7 mouse cellular contexts compared by ENCODE assay signal in genomic region chr6:88123150-88123857, GRCm38 (mm10). TPM values are rescaled to one million over a fixed set of nuclear protein-coding genes. Genes with fewer than 3 reads are reported as not detected.
A peak's percentile ranks its signal among the peaks of the same experiment; 100 is the strongest.
DNase-seq lines count a peak whose midpoint lies in the region; ATAC-seq lines count a peak whose summit lies in the region.

No protein-coding gene starts in this region.

- H3K36me3 ChIP-seq in heart, embryonic 15.5 days = no peaks in the 10 kb centered on the region
- no peaks in the 10 kb centered on the region for H3K36me3 ChIP-seq in liver, embryonic 12.5 days

- peak overlapping the region; percentile 52 for H3K4me2 ChIP-seq in heart, embryonic 15.5 days
- H3K4me2 ChIP-seq in liver, embryonic 12.5 days = peak overlapping the region; percentile 62

- ATAC-seq in heart, embryonic 15.5 days (replicated peaks; ENCODE audit: insufficient number of reproducible peaks, insufficient read depth, low FRiP score, low read depth) = no peak
- peak; percentile 63 for ATAC-seq in liver, embryonic 12.5 days

- H3K4me3 ChIP-seq in heart, embryonic 15.5 days = 0 out of 2 replicates have a peak overlapping the region, but pooled peaks have one; percentile 11
- peak overlapping the region; percentile 21 for H3K4me3 ChIP-seq in liver, embryonic 12.5 days

- H3K4me1 ChIP-seq in heart, embryonic 15.5 days (replicated peaks) = peaks cover 8% of the 10 kb centered on the region
- H3K4me1 ChIP-seq in liver, embryonic 12.5 days = peaks cover 49% of the 10 kb centered on the region

- peak; percentile 33 for DNase-seq in ovary, postnatal 14 days (ENCODE audit: low spot score)
- no peak for DNase-seq in ovary, adult 18-20 months (ENCODE audit: low spot score)
- DNase-seq in c-Kit-positive CD71-positive TER-119-positive erythroid progenitor cells, embryonic 14.5 days (ENCODE audit: low spot score) = peak; percentile 53
- peak; percentile 47 to 80 for DNase-seq in spleen, postnatal 4 days (ENCODE audit: low spot score in 2 of 2)
- no peak for DNase-seq in layer of hippocampus, postnatal 36 days

- H3K9ac ChIP-seq in heart, embryonic 15.5 days = no peak overlapping the region
- peak overlapping the region; percentile 12; the same call in 1 of the 2 replicates for H3K9ac ChIP-seq in liver, embryonic 12.5 days

- H3K27me3 ChIP-seq in heart, embryonic 15.5 days = peaks cover 32% of the 10 kb centered on the region
- peaks cover 11% of the 10 kb centered on the region; the same call in 1 of the 2 replicates for H3K27me3 ChIP-seq in liver, embryonic 12.5 days (replicated peaks)

- H3K27ac ChIP-seq in heart, embryonic 15.5 days = no peak overlapping the region
- no peak overlapping the region for H3K27ac ChIP-seq in liver, embryonic 12.5 days

- H3K9me3 ChIP-seq in heart, embryonic 15.5 days (replicated peaks) = no peaks in the 10 kb centered on the region
- peaks cover 5% of the 10 kb centered on the region for H3K9me3 ChIP-seq in liver, embryonic 12.5 days (replicated peaks)

- 47% methylated on average over 11 of the region's 11 CpGs for WGBS in heart, embryonic 15.5 days
- WGBS in liver, embryonic 12.5 days (ENCODE audit: insufficient replicate concordance) = 34% methylated on average over 11 of the region's 11 CpGs

RNA-seq across cellular contexts. Expression of gene Rpn1, which starts 39.0 kb away (rescaled TPM):
- polyA plus RNA-seq in heart, embryonic 15.5 days (2015; fragmentation: Nextera tagmentation; extraction: Ambion mirVana) = 166 and 209 TPM in 2 replicates
- polyA plus RNA-seq in liver, embryonic 12.5 days (2016; fragmentation: Nextera tagmentation; extraction: Ambion mirVana) = 241 and 253 TPM in 2 replicates
- 100 to 1,000 TPM; 185 to 192 TPM for total RNA-seq in layer of hippocampus, postnatal 36 days (2021)

Comparison
In these comparisons a context has a peak if more than half of its experiments do, and no peak if none do; other contexts are left out.
1. DNase-seq: peak in ovary, postnatal 14 days (single experiment), c-Kit-positive CD71-positive TER-119-positive erythroid progenitor cells, embryonic 14.5 days (single experiment) and spleen, postnatal 4 days (2 of 2); none in ovary, adult 18-20 months (single experiment) and layer of hippocampus, postnatal 36 days (0 of 2).